Mouse (Mus musculus): ENCODE results near the gene Scgb1b12. TPM values are rescaled to one million over a fixed set of nuclear protein-coding genes. Genes with fewer than 3 reads are reported as not detected.
"Not testable (repeated sequence)": the region's sequence is repeated elsewhere in the genome, so short reads cannot be mapped to it uniquely, and the experiment has no call there.

Scgb1b12 gene
- polyA plus RNA-seq (2015; fragmentation: Nextera tagmentation; extraction: Ambion mirVana), result not detected in 2 replicates

GRCm38 (mm10) chr7:32333882-32334281 is at the start of gene Scgb1b12:
Scgb1b12 (plus strand) TSS chr7:32334182.
- not testable (repeated sequence) for H3K9ac ChIP-seq (ENCODE audit: low read depth, low read length); H3K9me3 ChIP-seq (ENCODE audit: control insufficient read depth); H3K36me3 ChIP-seq (ENCODE audit: control insufficient read depth, insufficient read depth); H3K4me1 ChIP-seq (replicated peaks; ENCODE audit: control insufficient read depth, insufficient read depth, low read length); H3K27me3 ChIP-seq (replicated peaks; ENCODE audit: control insufficient read depth, insufficient read depth, low read length); H3K4me3 ChIP-seq (ENCODE audit: low read depth, low read length); H3K27ac ChIP-seq (ENCODE audit: low read depth, low read length); ATAC-seq; H3K4me2 ChIP-seq (replicated peaks; ENCODE audit: low read depth)
- WGBS, result 74% methylated on average over 2 of the region's 3 CpGs

GRCm38 (mm10) chr7:32327145-32327544 is 6.8 kb upstream of the Scgb1b12 start, which contains the start of gene Scgb2b12:
Scgb2b12 (minus strand) TSS chr7:32327245.
- not testable (repeated sequence) for H3K27ac ChIP-seq (ENCODE audit: low read depth, low read length); H3K36me3 ChIP-seq (ENCODE audit: control insufficient read depth, insufficient read depth); H3K4me3 ChIP-seq (ENCODE audit: low read depth, low read length); H3K4me2 ChIP-seq (replicated peaks; ENCODE audit: low read depth); H3K4me1 ChIP-seq (replicated peaks; ENCODE audit: control insufficient read depth, insufficient read depth, low read length); H3K27me3 ChIP-seq (replicated peaks; ENCODE audit: control insufficient read depth, insufficient read depth, low read length); H3K9me3 ChIP-seq (ENCODE audit: control insufficient read depth); ATAC-seq; H3K9ac ChIP-seq (ENCODE audit: low read depth, low read length)
- 74% methylated on average over 1 of the region's 1 CpGs for WGBS

Other genes with a start within 250 kb of the Scgb1b12 start
- not detected in 2 replicates for gene Scgb1b10, start 233.3 kb upstream of the Scgb1b12 start, polyA plus RNA-seq (2015; fragmentation: Nextera tagmentation; extraction: Ambion mirVana)
- not detected in 2 replicates for gene Scgb2b11, start 123.0 kb upstream of the Scgb1b12 start, polyA plus RNA-seq (2015; fragmentation: Nextera tagmentation; extraction: Ambion mirVana)
- gene Scgb1b11, start 111.3 kb upstream of the Scgb1b12 start, polyA plus RNA-seq (2015; fragmentation: Nextera tagmentation; extraction: Ambion mirVana), result not detected in 2 replicates
- gene Scgb2b12, start 6.9 kb upstream of the Scgb1b12 start, polyA plus RNA-seq (2015; fragmentation: Nextera tagmentation; extraction: Ambion mirVana), result not detected in 2 replicates
- not detected in 2 replicates for gene Scgb1b29, start 107.4 kb downstream of the Scgb1b12 start, polyA plus RNA-seq (2015; fragmentation: Nextera tagmentation; extraction: Ambion mirVana)

All from intestine, postnatal 0 days (tissue).